Mouse (Mus musculus): ENCODE measurements at regions not wholly inside any gene's neighbourhood (a gene's known extent, or its start where the extent isn't known, plus 50 kb on each side); places are given as distances from the start of the nearest gene placed in this dataset.

- peaks cover 1% of the 10 kb centered on the region for H3K4me1 ChIP-seq (ENCODE audit: control insufficient read depth, insufficient read depth, low read length)
- WGBS, result 51% methylated on average over 5 of the region's 5 CpGs
- TF ChIP-seq POLR2A (IDR thresholded peaks at IDR 0.05; ENCODE audit: borderline replicate concordance, control insufficient read depth, low read depth, low read length), result no peak
- H3K4me3 ChIP-seq (replicated peaks; ENCODE audit: control insufficient read depth, low read depth, low read length), result no peak overlapping the region
- no peak overlapping the region for H3K27ac ChIP-seq (ENCODE audit: control insufficient read depth, insufficient read depth, low read depth, low read length, poor library complexity)
Observed at GRCm38 (mm10) chr15:96816997-96817570, 117.6 kb upstream of the Slc38a2 start.

- Histone ChIP-seq H3K27ac (ENCODE audit: control insufficient read depth, insufficient read depth, low read depth, low read length, poor library complexity) (no peak overlapping the region), H3K4me3 (replicated peaks; ENCODE audit: control insufficient read depth, low read depth, low read length) (no peak overlapping the region), H3K4me1 (ENCODE audit: control insufficient read depth, insufficient read depth, low read length) (peaks cover 1% of the 10 kb centered on the region)
- WGBS, result 69% methylated on average over 2 of the region's 2 CpGs
- TF ChIP-seq CTCF (IDR thresholded peaks at IDR 0.05; ENCODE audit: control insufficient read depth, insufficient read depth, low read length), result no peak
- no peak for TF ChIP-seq POLR2A (IDR thresholded peaks at IDR 0.05; ENCODE audit: borderline replicate concordance, control insufficient read depth, low read depth, low read length)
Observed at GRCm38 (mm10) chr15:96813472-96813871, 113.9 kb upstream of the Slc38a2 start.

GRCm38 (mm10) chr15:96802729-96803053, 103.2 kb upstream of the Slc38a2 start:
- 67% methylated on average over 1 of the region's 1 CpGs for WGBS
- TF ChIP-seq CTCF (IDR thresholded peaks at IDR 0.05; ENCODE audit: control insufficient read depth, insufficient read depth, low read length) (no peak), POLR2A (IDR thresholded peaks at IDR 0.05; ENCODE audit: borderline replicate concordance, control insufficient read depth, low read depth, low read length) (no peak)
- H3K4me3 ChIP-seq (replicated peaks; ENCODE audit: control insufficient read depth, low read depth, low read length), result no peak overlapping the region
- H3K27ac ChIP-seq (ENCODE audit: control insufficient read depth, insufficient read depth, low read depth, low read length, poor library complexity), result no peak overlapping the region
- H3K4me1 ChIP-seq (ENCODE audit: control insufficient read depth, insufficient read depth, low read length), result no peaks in the 10 kb centered on the region; the same call in 1 of the 2 replicates

GRCm38 (mm10) chr15:96802034-96802728, 102.7 kb upstream of the Slc38a2 start:
- no peak for TF ChIP-seq CTCF (IDR thresholded peaks at IDR 0.05; ENCODE audit: control insufficient read depth, insufficient read depth, low read length)
- TF ChIP-seq POLR2A (IDR thresholded peaks at IDR 0.05; ENCODE audit: borderline replicate concordance, control insufficient read depth, low read depth, low read length), result no peak
- Histone ChIP-seq H3K4me1 (ENCODE audit: control insufficient read depth, insufficient read depth, low read length) (no peaks in the 10 kb centered on the region; the same call in 1 of the 2 replicates), H3K27ac (ENCODE audit: control insufficient read depth, insufficient read depth, low read depth, low read length, poor library complexity) (no peak overlapping the region), H3K4me3 (replicated peaks; ENCODE audit: control insufficient read depth, low read depth, low read length) (no peak overlapping the region)
- WGBS, result 24% methylated on average over 9 of the region's 9 CpGs

- TF ChIP-seq CTCF (IDR thresholded peaks at IDR 0.05; ENCODE audit: control insufficient read depth, insufficient read depth, low read length) (no peak), POLR2A (IDR thresholded peaks at IDR 0.05; ENCODE audit: borderline replicate concordance, control insufficient read depth, low read depth, low read length) (no peak)
- Histone ChIP-seq H3K4me3 (replicated peaks; ENCODE audit: control insufficient read depth, low read depth, low read length) (no peak overlapping the region), H3K27ac (ENCODE audit: control insufficient read depth, insufficient read depth, low read depth, low read length, poor library complexity) (no peak overlapping the region), H3K4me1 (ENCODE audit: control insufficient read depth, insufficient read depth, low read length) (no peaks in the 10 kb centered on the region; the same call in 1 of the 2 replicates)
- WGBS, result 71% methylated on average over 12 of the region's 12 CpGs
Observed at GRCm38 (mm10) chr15:96799228-96799627, 99.7 kb upstream of the Slc38a2 start.

GRCm38 (mm10) chr15:96797615-96798270, 98.2 kb upstream of the Slc38a2 start:
- no peak overlapping the region for H3K27ac ChIP-seq (ENCODE audit: control insufficient read depth, insufficient read depth, low read depth, low read length, poor library complexity)
- no peak for TF ChIP-seq POLR2A (IDR thresholded peaks at IDR 0.05; ENCODE audit: borderline replicate concordance, control insufficient read depth, low read depth, low read length)
- TF ChIP-seq CTCF (IDR thresholded peaks at IDR 0.05; ENCODE audit: control insufficient read depth, insufficient read depth, low read length), result no peak

GRCm38 (mm10) chr15:96794177-96794719, 94.7 kb upstream of the Slc38a2 start:
- no peaks in the 10 kb centered on the region; the same call in 1 of the 2 replicates for H3K4me1 ChIP-seq (ENCODE audit: control insufficient read depth, insufficient read depth, low read length)
- 88% methylated on average over 6 of the region's 6 CpGs for WGBS
- H3K27ac ChIP-seq (ENCODE audit: control insufficient read depth, insufficient read depth, low read depth, low read length, poor library complexity), result no peak overlapping the region
- TF ChIP-seq POLR2A (IDR thresholded peaks at IDR 0.05; ENCODE audit: borderline replicate concordance, control insufficient read depth, low read depth, low read length), result no peak
- no peak for TF ChIP-seq CTCF (IDR thresholded peaks at IDR 0.05; ENCODE audit: control insufficient read depth, insufficient read depth, low read length)
- no peak overlapping the region for H3K4me3 ChIP-seq (replicated peaks; ENCODE audit: control insufficient read depth, low read depth, low read length)

More at GRCm38 (mm10) chr15:96797615-96798270, 98.2 kb upstream of the Slc38a2 start:
- no peaks in the 10 kb centered on the region; the same call in 1 of the 2 replicates for H3K4me1 ChIP-seq (ENCODE audit: control insufficient read depth, insufficient read depth, low read length)
- 29% methylated on average over 4 of the region's 4 CpGs for WGBS
- H3K4me3 ChIP-seq (replicated peaks; ENCODE audit: control insufficient read depth, low read depth, low read length), result no peak overlapping the region

GRCm38 (mm10) chr15:96793251-96793650, 93.7 kb upstream of the Slc38a2 start:
- no peak for TF ChIP-seq CTCF (IDR thresholded peaks at IDR 0.05; ENCODE audit: control insufficient read depth, insufficient read depth, low read length)
- no peak for TF ChIP-seq POLR2A (IDR thresholded peaks at IDR 0.05; ENCODE audit: borderline replicate concordance, control insufficient read depth, low read depth, low read length)
- H3K27ac ChIP-seq (ENCODE audit: control insufficient read depth, insufficient read depth, low read depth, low read length, poor library complexity), result no peak overlapping the region
- H3K4me3 ChIP-seq (replicated peaks; ENCODE audit: control insufficient read depth, low read depth, low read length), result no peak overlapping the region
- WGBS, result 87% methylated on average over 15 of the region's 15 CpGs
- H3K4me1 ChIP-seq (ENCODE audit: control insufficient read depth, insufficient read depth, low read length), result no peaks in the 10 kb centered on the region; the same call in 1 of the 2 replicates

Data from bone marrow, adult 2 months (tissue).